Mouse (Mus musculus) layer of hippocampus, adult 18-20 months (tissue): ENCODE results near the gene H2afx. TPM values are rescaled to one million over a fixed set of nuclear protein-coding genes. Genes with fewer than 3 reads are reported as not detected.
A peak's percentile ranks its signal among the peaks of the same experiment; 100 is the strongest.
"Not testable (repeated sequence)": the region's sequence is repeated elsewhere in the genome, so short reads cannot be mapped to it uniquely, and the experiment has no call there.

ENCODE experiments used
- DNase-seq, 2 experiments: peaks; one replicate each; pipeline ENCODE4 v3.0.0; 2022; ENCODE audit warnings: low spot score in 2 of 2
- total RNA-seq, 2 experiments: library from RNA; stranded (reverse); gene quantifications; 2 replicates each; pipeline ENCODE4 v1.2.3; 2021

H2afx gene
- total RNA-seq, 2 experiments from 2014 or later = 46.1 to 47.7 TPM

DNA sequence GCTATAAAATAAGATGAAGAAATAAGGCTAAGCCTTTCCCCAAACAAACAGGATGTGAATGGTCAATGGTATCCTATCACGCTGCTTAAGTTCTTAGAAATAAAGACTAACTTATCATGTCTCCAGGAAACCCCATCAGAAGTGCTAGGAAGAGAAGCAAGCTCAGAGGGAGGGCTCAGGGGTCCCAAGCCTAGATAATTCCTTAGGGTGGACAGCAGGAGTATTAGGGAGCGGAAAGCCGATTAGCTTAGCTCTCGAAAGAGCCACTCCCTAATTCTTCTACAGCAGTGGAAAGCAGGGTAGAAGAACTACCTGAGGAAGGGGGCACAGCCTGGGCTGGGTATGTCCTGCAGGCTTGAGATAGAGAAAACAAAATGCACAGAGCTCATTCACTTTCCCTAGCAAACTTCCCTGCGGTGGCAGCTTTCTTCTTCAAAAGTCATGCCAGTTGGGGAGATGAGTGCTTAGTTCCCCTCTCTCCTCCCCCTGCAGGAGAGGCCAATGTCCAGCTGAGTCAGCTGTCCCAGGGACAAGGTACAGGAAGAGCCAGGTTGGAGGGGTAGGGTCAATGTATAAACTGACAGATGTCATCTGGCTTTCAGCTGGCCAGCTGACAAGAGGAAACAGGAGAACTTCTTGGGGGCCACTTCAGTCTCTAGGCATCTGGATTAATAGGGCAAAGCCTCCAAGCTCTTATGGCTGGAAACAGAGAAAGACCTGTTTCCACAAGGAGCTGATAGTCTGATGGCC lies 16.2 kb upstream of the H2afx start:
- DNase-seq = no peak

DNA sequence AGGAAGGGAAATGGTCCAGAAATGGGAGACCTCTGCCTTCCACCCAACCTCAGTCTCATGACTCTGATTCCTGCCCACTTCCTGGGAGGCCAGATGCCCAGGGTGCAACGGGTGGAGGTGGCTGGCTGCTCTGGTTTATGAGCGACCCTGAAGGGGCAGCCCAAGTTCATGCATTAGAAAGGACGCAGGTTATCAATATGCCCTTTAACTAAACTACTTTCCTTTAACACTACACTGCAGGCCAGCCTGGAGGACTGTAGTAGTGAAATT lies 15.7 kb upstream of the H2afx start:
- no peak for DNase-seq

DNA sequence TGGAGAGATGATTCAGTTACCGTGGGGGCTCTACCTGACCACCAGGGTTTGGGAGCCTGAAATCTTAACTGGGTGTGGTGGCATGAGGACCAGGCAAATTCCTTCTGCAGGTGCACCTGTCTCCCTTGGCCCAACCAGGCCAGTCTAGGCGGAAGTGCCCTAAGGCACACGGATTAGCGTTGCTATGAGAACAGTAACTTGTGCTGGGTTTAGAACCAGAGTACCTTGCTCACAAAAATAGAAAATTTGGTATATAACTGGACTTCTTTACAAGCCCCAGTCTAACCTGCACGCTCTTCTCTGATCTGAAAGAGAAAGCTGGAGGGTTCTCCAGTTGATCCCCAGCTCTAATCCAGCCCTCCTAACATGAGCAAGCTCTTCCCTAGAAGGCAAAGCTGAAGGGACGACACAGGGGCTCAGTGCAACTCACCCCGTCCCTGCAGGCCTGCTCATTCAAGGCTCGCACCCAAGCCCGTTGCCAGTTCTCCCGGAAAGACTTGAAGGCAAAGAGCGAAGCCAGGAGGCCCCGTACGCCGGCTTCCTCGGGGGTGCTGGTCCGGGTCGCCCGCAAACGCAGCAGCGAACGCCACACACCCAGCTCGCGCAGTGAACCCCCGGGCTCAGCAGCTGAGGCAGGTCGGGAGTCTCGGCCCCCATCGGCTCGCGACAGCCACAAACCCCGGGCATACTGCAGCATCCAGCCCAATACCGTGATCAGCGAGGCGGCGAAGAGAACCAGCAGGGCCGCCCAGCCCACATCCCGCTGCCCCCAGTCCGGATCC lies 15.2 kb upstream of the H2afx start:
- DNase-seq = no peak

DNA sequence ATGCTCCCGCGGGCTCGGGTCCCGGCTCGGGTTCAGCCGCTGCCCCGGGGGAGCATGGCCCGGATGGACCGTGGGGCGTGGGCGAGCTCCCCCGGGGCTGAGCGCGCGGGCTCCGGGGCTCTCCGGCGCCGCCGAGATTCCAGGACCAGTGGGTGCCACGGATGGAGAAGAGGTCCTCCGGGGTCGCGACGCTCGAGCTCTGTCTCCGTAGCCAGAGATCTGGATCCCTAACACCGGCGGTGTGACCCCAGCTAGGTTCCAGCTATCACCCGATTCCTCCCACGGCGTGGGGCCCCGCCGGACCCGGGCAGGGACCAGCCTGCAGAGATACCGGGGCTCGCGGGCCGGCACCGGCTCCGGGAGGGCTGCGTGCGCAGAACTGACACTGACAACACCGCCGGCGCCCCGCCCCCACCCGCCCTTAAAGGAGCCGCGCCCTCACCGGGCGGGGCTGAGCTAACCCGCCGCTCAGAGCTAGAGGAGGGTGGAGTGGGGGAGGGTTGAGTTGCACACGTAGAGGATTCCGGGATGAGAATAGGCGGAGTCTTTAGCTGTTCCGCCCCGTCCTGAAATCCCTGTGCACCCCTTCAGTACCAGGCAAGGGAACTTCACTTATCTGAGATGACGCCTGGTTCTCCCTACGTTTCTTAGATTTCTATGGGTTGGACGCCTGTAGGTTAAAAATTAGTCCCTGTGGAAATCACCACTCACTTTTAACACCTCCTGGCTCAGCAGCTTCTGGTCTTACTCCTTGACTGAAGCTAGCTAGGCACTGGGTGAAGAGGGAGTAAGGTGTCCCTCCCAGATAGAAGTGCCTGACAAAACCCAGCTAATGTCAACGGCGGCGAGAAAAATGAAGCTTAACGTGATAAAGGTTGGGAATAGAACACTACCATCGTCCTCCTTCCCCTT lies 14.4 kb upstream of the H2afx start, which contains the start of gene C2cd2l:
TSS of gene C2cd2l (minus strand) at position 399 of the 912 bp plus-strand sequence.
- peak; percentile 86 to 96 for DNase-seq

DNA sequence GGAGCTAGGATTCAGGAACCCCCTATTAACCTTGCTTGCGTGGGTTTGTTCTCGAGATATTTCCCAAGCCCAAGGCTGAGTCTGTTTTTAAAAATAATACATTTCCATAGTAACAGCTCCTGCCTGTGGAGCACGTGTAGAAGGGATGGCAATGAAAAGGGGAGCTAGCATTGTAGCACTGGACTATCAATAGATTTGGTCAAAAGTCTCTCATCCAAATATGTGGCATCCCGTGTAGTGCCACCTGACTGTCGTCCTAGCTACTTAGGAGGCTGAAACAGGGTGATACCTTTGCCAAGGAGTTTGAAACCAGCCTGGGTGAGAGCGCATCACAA lies 13.7 kb upstream of the H2afx start:
- peak in 1 of 2 experiments; percentile 68 for DNase-seq

DNA sequence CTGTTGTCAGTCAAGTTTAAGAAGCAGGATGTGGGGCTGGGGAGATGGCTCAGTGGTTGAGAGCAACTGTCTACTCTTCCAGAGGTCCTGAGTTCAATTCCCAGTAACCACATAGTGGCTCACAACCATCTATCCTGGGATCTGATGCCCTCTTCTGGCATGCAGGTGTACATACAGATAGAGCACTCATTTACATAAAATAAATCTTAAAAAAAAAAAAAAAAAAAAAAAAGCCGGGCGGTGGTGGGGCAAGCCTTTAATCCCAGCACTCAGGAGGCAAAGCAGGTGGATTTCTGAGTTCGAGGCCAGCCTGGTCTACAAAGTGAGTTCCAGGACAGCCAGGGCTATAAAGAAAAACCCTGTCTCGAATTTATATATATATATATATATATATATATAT lies 10.8 kb upstream of the H2afx start:
- not testable (repeated sequence) for DNase-seq

DNA sequence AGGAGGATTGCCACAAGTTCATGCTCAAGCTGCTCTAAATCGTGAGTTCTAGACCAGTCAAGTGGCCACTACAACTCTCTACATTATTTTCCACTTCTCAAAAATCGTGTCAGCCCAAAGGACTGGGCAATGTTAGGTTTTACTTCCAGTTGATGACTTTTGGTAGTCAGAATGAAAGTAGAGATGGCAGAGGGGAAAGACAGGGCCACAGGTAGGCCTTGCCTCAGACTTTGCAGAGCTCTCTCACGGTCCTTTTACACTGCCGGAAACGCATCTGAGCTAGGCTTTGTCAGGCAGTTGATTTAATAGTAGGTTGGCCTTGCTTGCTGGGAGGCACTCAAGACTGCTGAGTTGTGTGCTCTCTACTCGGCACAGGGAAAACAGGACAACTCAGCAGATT lies 10.3 kb upstream of the H2afx start:
- DNase-seq = no peak

DNA sequence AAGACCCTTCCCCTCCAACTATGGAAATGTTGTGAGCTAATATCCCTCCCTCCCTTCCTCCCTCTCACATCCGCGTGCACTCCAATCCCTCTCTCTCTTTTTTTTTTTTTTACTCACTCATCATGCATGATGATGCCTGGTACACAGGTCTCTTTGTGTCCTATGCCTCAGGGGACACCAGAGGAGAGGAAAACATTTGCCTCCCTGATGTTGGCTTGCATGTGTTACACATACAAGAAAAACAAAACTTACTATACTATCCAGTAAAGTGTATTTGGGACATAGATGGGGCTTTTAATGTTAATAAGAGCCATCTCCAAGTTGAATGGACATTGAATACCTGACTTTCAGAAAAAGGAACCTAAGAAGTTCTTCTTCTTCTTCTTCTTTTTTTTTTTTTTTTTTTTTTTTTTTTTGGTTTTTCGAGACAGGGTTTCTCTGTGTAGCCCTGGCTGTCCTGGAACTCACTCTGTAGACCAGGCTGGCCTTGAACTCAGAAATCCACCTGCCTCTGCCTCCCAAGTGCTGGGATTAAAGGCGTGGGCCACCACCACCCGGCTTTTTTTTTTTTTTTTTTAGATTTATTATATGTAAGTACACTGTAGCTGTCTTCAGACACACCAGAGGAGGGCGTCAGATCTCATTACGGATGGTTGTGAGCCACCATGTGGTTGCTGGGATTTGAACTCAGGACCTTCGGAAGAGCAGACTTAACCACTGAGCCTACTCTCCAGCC lies 9.3 kb upstream of the H2afx start:
- DNase-seq = not testable (repeated sequence)

DNA sequence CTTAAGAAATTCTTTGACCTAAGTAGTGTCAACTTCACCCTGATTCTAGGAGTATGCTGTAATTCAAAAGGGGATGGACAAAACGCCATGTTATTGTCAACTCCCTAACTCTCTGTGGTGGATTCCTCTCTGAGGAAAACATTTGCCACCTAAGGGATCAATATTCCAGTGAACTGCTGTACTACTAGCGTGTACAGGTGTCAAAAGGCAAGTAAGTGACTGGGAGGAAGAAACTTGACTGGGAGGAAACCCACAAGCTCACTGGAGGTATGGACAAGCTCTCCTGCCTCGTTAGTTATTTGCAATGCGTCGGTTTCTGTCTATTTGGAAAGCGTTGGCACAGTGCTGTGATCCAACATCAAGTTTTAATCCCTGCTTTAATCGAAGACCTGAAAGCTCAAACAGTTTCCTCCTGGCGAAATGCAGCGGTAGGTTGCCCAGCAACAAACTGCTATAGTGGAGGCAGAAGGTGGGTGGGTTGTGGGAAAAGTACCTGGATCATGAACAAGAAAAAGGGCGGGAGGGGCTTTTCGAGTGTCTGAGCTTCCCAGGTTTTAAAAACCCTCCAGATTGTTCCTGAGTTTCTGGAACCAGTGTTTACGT lies 8.6 kb upstream of the H2afx start, which contains the start of gene Dpagt1:
TSS of gene Dpagt1 (plus strand) at position 252 of the 603 bp plus-strand sequence.
- no peak for DNase-seq

DNA sequence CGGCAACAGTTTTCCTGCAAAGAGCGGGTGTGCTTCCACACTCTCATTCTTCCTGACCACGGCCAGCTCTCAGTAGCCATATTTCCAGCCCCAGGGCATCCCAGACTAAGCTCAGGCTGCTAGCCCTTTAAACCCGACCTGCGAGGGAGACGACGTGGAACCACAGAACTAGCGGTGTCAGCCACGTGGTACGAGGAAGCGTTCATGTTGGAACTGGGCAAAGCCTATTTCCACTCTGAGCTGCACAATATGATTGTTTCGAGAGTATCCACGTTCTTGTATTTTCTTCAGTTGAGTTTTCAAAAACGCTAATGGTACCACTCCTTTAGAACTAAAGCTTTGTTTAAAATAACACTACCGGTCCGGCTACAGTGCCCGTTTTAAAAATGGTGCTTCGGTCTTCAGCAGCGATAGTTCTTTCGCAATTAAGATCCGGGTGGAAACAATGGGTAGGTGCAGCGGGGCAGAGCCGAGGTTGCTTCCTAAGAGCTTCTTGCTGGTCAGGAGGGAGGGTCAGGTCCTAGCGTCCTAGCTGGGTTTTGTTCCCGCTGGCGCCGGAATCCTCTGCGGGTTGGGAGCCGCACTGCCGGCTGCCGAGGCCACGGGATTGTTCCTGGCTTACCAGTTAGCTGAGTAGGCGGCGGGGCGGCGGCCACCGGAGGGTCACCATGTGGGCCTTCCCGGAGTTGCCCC lies 8.0 kb upstream of the H2afx start:
- peak; percentile 82 to 92 for DNase-seq

DNA sequence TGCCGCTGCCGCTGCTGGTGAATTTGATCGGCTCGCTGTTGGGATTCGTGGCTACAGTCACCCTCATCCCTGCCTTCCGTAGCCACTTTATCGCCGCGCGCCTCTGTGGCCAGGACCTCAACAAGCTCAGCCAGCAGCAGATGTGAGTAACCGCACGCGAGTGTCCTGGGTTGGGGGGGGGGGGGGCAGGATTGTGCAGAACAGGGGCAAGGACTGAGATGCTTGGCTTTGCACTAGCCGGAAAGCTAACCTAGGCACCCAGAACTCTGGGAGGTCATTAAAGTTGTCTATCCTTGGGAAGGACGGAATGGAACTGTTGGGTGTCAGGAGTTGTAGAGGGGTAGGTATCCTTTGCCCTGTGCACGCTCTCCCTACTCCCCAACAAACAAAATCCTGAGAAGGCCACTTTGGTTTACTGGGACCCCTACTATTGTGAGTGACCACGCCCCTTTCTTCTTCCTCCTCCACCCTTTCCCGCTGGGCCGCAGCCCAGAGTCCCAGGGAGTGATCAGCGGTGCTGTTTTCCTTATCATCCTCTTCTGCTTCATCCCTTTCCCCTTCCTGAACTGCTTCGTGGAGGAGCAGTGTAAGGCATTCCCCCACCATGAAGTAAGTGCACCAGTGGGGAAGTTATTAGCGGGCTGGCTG lies 7.3 kb upstream of the H2afx start:
- DNase-seq = no peak

DNA sequence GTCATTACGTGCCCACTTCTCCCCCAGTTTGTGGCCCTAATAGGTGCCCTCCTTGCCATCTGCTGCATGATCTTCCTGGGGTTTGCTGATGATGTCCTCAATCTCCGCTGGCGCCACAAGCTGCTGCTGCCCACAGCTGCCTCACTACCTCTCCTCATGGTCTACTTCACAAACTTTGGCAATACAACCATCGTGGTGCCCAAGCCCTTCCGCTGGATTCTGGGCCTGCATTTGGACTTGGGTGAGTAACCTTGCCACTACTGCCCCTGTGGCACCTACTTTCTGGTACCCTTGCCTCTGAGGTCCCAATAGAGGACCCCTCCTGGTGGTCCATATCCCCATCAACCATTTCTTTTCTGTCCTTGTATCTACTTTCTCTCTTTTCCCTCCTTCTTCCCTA lies 6.6 kb upstream of the H2afx start:
- DNase-seq = no peak

DNA sequence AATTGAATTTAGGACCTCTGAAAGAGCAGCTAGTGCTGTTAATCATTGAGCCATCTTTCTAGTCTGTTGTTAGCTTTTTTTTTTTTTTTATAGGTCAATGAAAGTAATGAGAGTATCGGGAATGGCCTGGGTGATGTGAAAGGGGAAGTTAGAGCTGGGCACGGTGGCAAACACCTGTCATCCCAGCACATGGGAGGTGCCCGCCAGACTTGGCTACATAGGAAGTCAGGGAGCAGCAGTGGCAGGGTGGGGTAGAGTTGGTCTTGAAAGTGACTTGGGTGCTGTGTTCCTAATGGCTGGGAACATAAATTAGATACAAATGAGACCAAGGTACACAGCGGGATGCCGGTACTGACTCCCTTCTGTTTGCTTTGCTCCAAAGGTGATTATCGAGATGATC lies 3.8 kb upstream of the H2afx start:
- DNase-seq = no peak

DNA sequence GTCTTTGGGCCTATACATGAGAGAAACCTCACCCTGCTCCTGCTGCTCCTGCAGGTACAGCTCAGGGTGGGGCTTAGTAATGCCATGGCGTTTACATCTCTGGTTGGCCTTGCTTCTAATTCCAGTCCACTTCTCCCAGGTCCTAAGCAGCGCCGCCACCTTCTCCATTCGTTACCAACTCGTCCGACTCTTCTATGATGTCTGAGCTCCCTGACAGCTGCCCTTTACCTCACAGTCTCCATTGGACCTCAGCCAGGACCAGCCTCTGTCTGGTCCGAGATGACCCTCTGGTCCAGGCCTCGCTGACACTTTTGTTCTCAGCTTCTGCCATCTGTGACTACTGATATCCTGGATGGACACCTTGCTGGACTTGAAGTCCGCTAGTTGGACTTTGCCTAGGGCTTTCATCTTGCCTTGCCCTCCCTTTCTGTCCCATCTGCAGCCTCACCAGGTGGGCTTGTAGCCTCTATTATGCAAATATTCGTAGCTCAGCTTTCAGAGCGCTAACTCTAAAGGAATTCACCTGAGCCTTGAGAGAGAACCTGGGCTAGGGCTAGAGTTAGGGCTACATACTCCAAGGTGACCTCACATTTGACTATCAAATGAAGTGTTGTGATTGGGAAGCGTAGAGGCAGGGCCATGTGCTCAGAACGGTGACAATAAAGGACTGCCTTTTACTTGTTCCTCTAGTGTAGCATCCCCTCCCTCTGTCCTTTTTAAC lies 1.4 kb upstream of the H2afx start:
- DNase-seq = no peak

DNA sequence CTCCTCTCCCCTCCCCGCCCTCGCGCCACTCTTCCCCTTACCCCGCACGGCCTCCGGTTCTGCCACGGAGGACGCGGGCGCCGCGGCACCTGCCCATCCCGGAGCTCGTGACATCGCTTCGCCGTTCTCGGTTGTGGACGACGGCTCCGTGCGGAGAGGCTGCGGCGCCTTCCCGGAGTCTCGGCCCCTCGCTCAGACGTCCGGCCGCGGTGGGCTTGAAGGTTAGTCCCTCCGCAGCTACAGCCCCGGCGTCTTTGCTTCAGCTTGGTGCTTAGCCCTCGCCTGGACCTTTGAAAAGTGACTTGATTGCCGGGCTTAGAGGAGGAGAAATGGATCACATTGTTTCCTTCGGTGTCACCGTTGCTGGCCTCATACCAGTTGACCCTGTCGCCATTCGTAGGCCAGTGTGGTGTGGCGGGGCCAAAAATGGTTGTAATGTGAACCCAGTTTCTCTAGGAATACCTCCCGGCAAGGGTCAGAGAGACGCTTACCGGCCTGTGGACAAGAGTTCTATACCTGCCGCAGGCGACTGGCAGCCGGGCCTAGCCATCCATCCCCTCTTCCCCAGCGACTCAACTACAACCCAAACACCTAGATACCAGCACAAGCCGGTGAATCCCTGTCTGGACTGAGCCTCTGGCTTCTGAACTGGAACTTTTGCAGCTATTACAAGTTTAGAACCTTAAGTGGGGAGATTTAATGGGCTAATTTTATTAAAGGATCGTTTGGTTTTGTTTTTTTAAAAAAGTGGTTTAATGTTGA lies 1.0 kb downstream of the H2afx start:
- DNase-seq = no peak

DNA sequence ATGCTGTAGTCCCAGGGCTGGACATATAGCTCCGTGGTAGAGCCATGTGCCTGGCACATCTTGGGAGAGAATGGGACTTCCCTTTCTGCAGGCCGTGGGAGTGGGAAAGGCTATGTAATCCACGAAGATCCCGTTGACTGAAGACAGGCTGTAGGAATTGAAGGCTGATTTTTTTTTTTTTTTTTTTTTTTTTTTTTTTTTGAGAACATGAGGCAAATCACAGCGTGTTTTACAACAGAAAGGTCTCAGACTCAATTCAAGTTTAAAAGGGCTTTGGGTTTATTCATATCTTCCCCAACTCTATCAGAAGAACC lies 1.6 kb downstream of the H2afx start:
- no peak for DNase-seq

DNA sequence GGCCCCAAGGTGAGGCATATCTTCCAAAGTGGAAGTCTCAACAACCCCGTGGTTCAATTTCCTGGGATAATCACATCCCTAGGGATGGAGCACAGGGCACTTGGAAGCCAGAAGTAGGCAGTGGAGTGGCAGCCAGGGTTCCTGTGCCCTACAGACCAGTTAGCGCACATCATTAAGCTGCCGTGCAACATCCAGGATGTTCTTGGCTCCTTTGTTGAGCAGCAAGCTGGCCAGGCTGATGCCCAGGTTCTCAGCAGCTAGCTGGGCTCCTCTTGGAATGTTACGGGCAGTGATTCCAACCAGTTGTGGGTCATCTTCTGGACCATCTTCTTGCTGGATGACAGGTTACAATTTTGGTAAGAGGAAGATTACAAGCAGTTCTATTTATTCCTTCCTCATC lies 2.0 kb downstream of the H2afx start:
- not testable (repeated sequence) for DNase-seq

DNA sequence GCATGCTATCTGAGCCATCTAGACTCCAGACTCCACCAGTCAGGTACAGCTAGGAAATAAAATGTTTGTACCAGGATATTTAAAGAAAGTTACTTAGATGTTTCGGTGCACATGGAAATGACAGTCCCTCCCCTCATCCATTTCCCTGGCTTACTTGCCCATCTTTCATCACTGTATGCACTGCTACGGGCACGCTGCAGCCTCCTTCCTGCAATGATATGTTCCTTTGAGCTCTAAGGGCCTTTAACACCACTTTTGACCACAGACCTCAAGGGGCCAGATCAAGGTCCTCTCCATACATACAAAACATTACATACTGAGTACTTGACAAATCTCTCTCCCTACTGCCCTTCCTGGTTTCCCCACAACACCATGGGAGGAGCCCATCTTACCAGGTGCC lies 2.5 kb downstream of the H2afx start:
- DNase-seq = no peak
